Mouse (Mus musculus): ENCODE measurements around the gene Emsy. TPM values are rescaled to one million over a fixed set of nuclear protein-coding genes. Genes with fewer than 3 reads are reported as not detected.

The Emsy gene
- polyA plus RNA-seq, 1 experiment: 20.9 TPM

DNA sequence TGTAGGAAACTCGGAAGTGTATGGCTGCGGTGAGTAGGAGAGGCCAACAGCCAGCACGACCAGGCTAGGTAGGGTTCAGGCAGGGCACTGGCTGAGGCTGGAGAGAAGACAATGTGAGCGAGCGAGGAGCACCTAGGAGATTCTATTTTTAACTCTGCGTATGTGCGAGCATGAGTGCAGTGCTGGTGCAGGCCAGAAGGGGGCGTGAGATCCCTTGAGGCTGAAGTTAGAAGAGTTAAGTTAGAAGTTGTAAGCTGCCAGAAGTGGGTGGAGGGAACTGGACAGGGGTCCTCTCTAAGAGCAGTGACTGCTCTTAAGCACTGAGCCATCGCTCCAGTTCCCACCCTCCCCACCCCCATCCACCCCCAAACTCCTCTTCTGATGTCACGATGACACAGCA, 26.2 kb upstream of the Emsy start:
- 0 out of 2 replicates have a peak, but pooled peaks have one; percentile 12 for TF ChIP-seq CTCF (conservative IDR thresholded peaks at IDR 0.05; ENCODE audit: insufficient read depth, insufficient read length, low read depth, low read length)
- no peak for TF ChIP-seq POLR2A (IDR thresholded peaks at IDR 0.05; ENCODE audit: low read depth, low read length)
- 89% methylated on average over 10 of the region's 10 CpGs for WGBS
- DNase-seq: no peak
- H3K36me3 ChIP-seq (ENCODE audit: control insufficient read depth, insufficient read depth, low read length): no peaks in the 10 kb centered on the region
- H3K27me3 ChIP-seq (replicated peaks; ENCODE audit: control insufficient read depth, insufficient read depth, low read length): no peaks in the 10 kb centered on the region
- H3K27ac ChIP-seq (ENCODE audit: insufficient read depth, low read depth, low read length): no peak overlapping the region
- no peak overlapping the region for H3K4me3 ChIP-seq (ENCODE audit: insufficient read depth, low read depth, low read length)
- no peaks in the 10 kb centered on the region for H3K4me1 ChIP-seq (ENCODE audit: control insufficient read depth, insufficient read depth, low read length)

DNA sequence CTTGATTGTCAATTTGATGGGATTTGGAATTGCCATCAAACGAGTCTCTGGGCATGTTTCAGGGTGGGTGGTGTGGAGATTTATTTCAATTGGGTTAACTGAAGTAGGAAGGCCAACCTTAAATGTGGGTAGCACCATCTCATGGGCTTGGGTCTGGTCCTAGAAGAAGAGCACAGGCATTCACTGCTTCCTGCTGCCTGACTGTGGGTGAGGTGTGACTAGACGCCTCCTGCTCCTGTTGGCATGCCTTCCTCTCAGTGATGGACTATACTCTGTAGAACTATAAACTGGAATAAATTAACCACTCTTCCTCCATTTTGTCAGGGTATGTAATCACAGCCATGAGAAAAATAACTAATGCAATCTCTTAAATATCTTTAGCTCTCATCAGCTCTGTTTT, 24.1 kb upstream of the Emsy start:
- no peak for DNase-seq
- no peaks in the 10 kb centered on the region for H3K36me3 ChIP-seq (ENCODE audit: control insufficient read depth, insufficient read depth, low read length)
- H3K27me3 ChIP-seq (replicated peaks; ENCODE audit: control insufficient read depth, insufficient read depth, low read length): no peaks in the 10 kb centered on the region
- no peak overlapping the region for H3K4me3 ChIP-seq (ENCODE audit: insufficient read depth, low read depth, low read length)
- H3K4me1 ChIP-seq (ENCODE audit: control insufficient read depth, insufficient read depth, low read length): no peaks in the 10 kb centered on the region
- no peak for TF ChIP-seq POLR2A (IDR thresholded peaks at IDR 0.05; ENCODE audit: low read depth, low read length)
- TF ChIP-seq CTCF (conservative IDR thresholded peaks at IDR 0.05; ENCODE audit: insufficient read depth, insufficient read length, low read depth, low read length): no peak
- 65% methylated on average over 2 of the region's 2 CpGs for WGBS
- no peak overlapping the region for H3K27ac ChIP-seq (ENCODE audit: insufficient read depth, low read depth, low read length)

DNA sequence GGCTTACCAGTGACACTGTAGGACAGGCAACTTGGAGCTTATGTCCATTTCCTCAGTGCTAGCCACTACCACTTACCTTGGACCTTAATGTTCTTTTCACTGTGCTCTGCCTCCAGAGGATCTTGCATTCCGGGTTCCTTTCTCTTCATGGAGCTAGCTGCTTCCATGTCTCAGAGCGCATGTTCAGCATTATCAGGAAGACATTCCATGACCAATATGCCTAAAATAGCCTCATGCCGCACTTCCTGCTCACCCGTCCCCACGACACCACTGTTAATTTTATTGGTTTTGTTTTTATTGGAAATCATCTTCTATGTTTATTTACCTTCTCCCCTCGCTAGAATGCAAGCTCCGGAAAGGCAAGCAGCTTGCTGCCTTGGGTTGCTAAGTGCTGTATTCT, 21.9 kb upstream of the Emsy start:
- Histone ChIP-seq H3K27me3 (replicated peaks; ENCODE audit: control insufficient read depth, insufficient read depth, low read length) (no peaks in the 10 kb centered on the region), H3K4me3 (ENCODE audit: insufficient read depth, low read depth, low read length) (peak overlapping the region; percentile 21; the same call in 1 of the 2 replicates), H3K4me1 (ENCODE audit: control insufficient read depth, insufficient read depth, low read length) (no peaks in the 10 kb centered on the region), H3K36me3 (ENCODE audit: control insufficient read depth, insufficient read depth, low read length) (no peaks in the 10 kb centered on the region), H3K27ac (ENCODE audit: insufficient read depth, low read depth, low read length) (peak overlapping the region; percentile 72)
- peak; percentile 60 for DNase-seq
- TF ChIP-seq POLR2A (IDR thresholded peaks at IDR 0.05; ENCODE audit: low read depth, low read length) (no peak), CTCF (conservative IDR thresholded peaks at IDR 0.05; ENCODE audit: insufficient read depth, insufficient read length, low read depth, low read length) (no peak)
- WGBS: 39% methylated on average over 7 of the region's 7 CpGs

DNA sequence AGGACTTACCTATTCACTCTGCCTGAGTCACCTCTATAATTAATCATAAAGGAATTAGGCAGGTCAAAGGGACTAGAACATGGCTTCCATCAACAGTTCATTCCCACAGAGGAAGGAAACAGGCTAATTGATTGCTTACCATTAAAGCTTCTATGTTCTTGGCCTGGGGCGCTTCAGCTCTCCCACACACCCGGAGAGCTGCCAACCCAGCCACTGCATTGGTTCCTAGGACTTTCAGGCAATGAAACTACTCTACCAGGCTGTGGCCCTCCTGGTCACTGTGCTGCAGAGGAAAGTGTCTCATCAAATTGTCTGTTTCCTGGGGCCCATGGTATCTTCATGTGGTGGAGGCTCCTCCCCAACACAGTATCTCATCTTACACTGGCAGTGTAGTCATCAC, 20.9 kb upstream of the Emsy start:
- WGBS: 74% methylated on average over 2 of the region's 2 CpGs

DNA sequence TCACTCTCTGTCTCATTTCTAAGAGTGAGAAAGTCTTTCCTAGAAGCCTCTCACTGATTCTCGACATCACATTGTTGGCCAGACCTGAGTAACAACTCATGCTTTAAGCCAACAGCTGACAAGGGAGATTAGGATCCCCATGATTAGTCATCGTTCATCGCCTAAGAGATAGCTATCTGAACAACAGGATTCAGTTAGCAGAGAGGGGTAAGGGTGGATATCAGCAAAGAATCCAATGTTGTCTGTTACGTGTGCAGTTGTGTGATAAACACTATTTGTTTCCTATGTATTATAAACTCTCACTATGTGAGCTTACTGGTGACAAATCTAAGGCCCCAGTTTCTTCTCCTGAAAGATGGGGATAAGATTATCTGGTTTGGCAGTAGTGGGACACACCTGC, 17.8 kb upstream of the Emsy start:
- Histone ChIP-seq H3K36me3 (ENCODE audit: control insufficient read depth, insufficient read depth, low read length) (no peaks in the 10 kb centered on the region), H3K4me1 (ENCODE audit: control insufficient read depth, insufficient read depth, low read length) (no peaks in the 10 kb centered on the region), H3K27ac (ENCODE audit: insufficient read depth, low read depth, low read length) (no peak overlapping the region), H3K27me3 (replicated peaks; ENCODE audit: control insufficient read depth, insufficient read depth, low read length) (no peaks in the 10 kb centered on the region), H3K4me3 (ENCODE audit: insufficient read depth, low read depth, low read length) (no peak overlapping the region)
- DNase-seq: no peak
- 74% methylated on average over 4 of the region's 4 CpGs for WGBS
- TF ChIP-seq CTCF (conservative IDR thresholded peaks at IDR 0.05; ENCODE audit: insufficient read depth, insufficient read length, low read depth, low read length): no peak
- no peak for TF ChIP-seq POLR2A (IDR thresholded peaks at IDR 0.05; ENCODE audit: low read depth, low read length)

More for the DNA sequence above, 20.9 kb upstream of the Emsy start:
- H3K36me3 ChIP-seq (ENCODE audit: control insufficient read depth, insufficient read depth, low read length): no peaks in the 10 kb centered on the region
- TF ChIP-seq POLR2A (IDR thresholded peaks at IDR 0.05; ENCODE audit: low read depth, low read length) (no peak), CTCF (conservative IDR thresholded peaks at IDR 0.05; ENCODE audit: insufficient read depth, insufficient read length, low read depth, low read length) (no peak)
- H3K4me3 ChIP-seq (ENCODE audit: insufficient read depth, low read depth, low read length): no peak overlapping the region
- H3K27me3 ChIP-seq (replicated peaks; ENCODE audit: control insufficient read depth, insufficient read depth, low read length): no peaks in the 10 kb centered on the region
- peak; percentile 28 for DNase-seq
- H3K27ac ChIP-seq (ENCODE audit: insufficient read depth, low read depth, low read length): peak overlapping the region; percentile 28; the same call in 1 of the 2 replicates
- no peaks in the 10 kb centered on the region for H3K4me1 ChIP-seq (ENCODE audit: control insufficient read depth, insufficient read depth, low read length)

DNA sequence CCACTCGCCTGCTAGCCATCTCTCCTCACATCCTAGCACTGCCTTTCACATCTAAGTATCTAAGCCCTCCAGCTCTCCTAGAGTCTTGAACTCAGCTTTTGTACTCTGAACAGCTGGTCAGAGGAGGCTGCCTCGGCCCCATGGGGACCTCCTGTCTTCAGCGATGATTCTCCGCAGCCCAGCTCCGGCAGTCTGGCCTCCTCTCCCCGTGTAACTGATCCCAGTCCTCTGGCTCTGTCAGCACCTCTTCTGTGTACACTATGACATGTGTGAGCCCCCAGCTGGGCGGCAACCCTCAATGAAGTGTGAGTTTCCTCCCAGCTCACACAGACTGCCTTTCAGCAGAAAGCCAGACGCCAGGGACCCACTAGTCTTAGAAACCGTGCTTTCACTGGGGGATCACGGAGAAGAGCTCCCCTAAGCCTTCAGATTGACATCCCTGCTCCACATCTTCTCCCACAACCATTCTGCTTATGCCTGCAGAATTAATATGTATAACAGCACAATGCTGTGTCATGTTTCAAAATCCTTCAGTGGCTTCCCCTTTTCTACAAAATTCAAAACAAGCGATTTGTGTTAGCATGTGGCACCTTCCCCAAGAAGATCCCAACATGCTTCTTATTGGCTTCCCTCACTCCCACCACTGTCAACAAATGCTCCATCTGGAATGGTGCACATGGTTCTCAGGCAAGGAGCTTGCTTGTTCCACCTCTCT, 15.8 kb upstream of the Emsy start:
- no peaks in the 10 kb centered on the region for H3K27me3 ChIP-seq (replicated peaks; ENCODE audit: control insufficient read depth, insufficient read depth, low read length)

DNA sequence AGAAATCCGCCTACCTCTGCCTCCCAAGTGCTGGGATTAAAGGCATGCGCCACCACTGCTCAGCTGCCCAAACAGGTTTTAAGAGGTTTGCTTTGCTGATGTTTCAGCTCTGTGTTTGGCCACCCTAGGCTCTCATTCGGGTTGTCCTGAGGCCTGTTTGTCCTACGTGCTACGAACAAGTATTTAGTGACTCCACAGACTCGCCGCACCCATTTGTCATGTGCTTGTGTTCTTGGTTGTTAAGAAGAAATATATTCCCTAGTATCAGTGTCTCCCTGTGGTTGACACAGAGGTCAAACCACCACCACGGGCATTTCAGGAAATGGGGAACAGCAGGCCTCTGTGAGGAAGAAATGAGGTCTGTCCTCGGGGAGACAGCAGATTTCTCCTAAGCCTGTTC, 14.8 kb upstream of the Emsy start:
- TF ChIP-seq POLR2A (IDR thresholded peaks at IDR 0.05; ENCODE audit: low read depth, low read length): no peak
- TF ChIP-seq CTCF (conservative IDR thresholded peaks at IDR 0.05; ENCODE audit: insufficient read depth, insufficient read length, low read depth, low read length): no peak
- WGBS: 55% methylated on average over 9 of the region's 9 CpGs
- Histone ChIP-seq H3K4me1 (ENCODE audit: control insufficient read depth, insufficient read depth, low read length) (no peaks in the 10 kb centered on the region), H3K27me3 (replicated peaks; ENCODE audit: control insufficient read depth, insufficient read depth, low read length) (no peaks in the 10 kb centered on the region), H3K27ac (ENCODE audit: insufficient read depth, low read depth, low read length) (peak overlapping the region; percentile 79), H3K36me3 (ENCODE audit: control insufficient read depth, insufficient read depth, low read length) (no peaks in the 10 kb centered on the region), H3K4me3 (ENCODE audit: insufficient read depth, low read depth, low read length) (no peak overlapping the region)
- DNase-seq: peak; percentile 56

More for the DNA sequence above, 15.8 kb upstream of the Emsy start:
- Histone ChIP-seq H3K27ac (ENCODE audit: insufficient read depth, low read depth, low read length) (peak overlapping the region; percentile 79), H3K4me3 (ENCODE audit: insufficient read depth, low read depth, low read length) (no peak overlapping the region), H3K4me1 (ENCODE audit: control insufficient read depth, insufficient read depth, low read length) (no peaks in the 10 kb centered on the region), H3K36me3 (ENCODE audit: control insufficient read depth, insufficient read depth, low read length) (no peaks in the 10 kb centered on the region)
- no peak for DNase-seq
- WGBS: 55% methylated on average over 11 of the region's 11 CpGs
- no peak for TF ChIP-seq CTCF (conservative IDR thresholded peaks at IDR 0.05; ENCODE audit: insufficient read depth, insufficient read length, low read depth, low read length)
- TF ChIP-seq POLR2A (IDR thresholded peaks at IDR 0.05; ENCODE audit: low read depth, low read length): no peak

Data from kidney, adult 2 months (tissue).